Mouse (Mus musculus) frontal cortex, adult 2 months (tissue): ENCODE measurements around the gene Gcc1. TPM values are rescaled to one million over a fixed set of nuclear protein-coding genes. Genes with fewer than 3 reads are reported as not detected.

Experiments
- DNase-seq, 2 experiments: peaks; one replicate each; pipeline ENCODE4 v3.0.0; 2022; ENCODE audit warnings: low spot score in 1 of 2; ENCODE audit errors: extremely low spot score in 1 of 2
- polyA plus RNA-seq: library from polyadenylated mRNA; depleted of rRNA; stranded (reverse); fragments of >200 nt; gene quantifications from 2 replicates; pipeline ENCODE4 v1.2.3, GENCODE M21; 2012

Gcc1 gene
- polyA plus RNA-seq, 1 experiment: 9.0 TPM

GRCm38 (mm10) chr6:28422651-28423290, 5.4 kb downstream of the Gcc1 start:
- peak in 1 of 2 experiments; percentile 33 for DNase-seq

- DNase-seq: peak; percentile 90 to 97
These were observed 6.7 kb downstream of the Gcc1 start for GRCm38 (mm10) chr6:28421469-28422000.

GRCm38 (mm10) chr6:28420865-28421264, 7.3 kb downstream of the Gcc1 start:
- no peak for DNase-seq

GRCm38 (mm10) chr6:28420361-28420760, 7.8 kb downstream of the Gcc1 start:
- no peak for DNase-seq

DNA sequence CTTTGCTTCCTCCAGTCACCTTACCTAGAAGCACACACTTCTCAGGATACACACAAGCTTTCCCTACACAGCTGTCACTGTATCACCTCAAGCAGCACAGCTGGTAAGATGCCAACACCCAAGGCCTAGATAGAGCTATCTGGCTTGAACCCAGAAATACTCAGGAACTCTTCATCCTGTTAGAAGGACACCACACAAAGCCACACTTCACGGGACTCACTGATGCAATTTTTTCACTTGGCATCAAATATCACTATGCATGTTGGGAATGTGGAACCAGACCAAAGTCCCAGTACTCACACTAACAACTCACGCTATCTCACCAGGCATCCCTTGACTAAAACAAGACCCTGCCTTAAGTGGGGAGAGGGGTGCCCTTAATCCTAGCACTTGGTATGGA, 8.5 kb downstream of the Gcc1 start:
- DNase-seq: no peak

DNA sequence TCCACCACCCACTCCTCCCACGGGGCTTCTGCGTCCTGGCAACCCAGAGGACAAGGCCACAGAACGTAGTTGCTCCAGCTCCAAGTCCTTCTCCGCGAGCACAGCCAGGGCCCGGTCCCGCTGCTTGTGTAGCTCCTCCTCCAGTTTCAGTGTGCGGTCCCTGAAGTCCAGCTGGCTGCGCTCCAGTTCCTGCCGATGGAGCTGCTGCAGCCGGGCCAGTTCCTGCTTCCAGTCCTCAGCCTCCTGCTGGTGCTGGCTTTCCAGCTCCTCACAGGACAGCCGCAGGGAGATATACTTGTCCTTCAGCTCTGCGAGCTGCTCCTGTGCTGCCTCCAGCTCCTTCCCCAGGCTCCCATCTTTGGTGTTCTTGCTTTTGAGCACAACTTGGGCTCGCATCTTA, 9.7 kb downstream of the Gcc1 start:
- peak in 1 of 2 experiments; percentile 42 for DNase-seq

DNA sequence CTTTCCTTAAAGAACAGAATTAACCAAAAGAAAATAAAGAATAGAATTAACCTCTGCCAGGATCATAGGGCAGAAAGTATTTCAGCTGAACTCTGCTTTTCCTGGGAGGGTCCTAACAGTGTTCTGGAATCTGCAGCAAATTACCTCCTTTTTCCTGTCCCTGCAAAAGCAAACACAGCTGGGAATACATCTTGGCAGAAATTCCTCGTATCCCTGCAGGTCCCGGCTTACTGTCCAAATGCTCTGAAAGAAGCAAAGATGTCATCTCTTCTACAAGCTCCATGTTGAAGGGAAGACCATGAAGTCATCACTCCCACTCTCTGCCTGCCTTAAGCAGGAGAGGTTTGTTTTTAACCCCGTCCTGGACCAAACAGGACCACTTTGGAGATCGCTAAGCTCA, 11.2 kb downstream of the Gcc1 start:
- DNase-seq: no peak

DNA sequence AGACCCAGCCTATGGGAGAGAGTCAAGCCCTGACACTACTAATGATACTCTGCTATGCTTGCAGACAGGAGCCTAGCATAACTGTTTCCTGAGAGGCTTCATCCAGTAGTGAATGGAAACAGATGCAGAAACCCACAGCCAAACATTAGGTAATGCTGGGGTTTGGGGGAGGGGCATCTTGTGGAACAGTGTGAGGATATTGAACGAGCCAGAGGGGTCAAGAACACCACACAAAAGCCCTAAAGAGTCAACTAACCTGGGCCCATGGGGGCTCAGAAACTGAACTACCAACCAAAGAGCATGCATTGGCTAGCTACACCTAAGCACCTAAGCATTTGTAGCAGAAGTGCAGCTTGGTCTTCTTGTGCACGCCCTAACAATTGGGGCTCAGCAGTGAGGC, 17.0 kb downstream of the Gcc1 start:
- DNase-seq: no peak

DNA sequence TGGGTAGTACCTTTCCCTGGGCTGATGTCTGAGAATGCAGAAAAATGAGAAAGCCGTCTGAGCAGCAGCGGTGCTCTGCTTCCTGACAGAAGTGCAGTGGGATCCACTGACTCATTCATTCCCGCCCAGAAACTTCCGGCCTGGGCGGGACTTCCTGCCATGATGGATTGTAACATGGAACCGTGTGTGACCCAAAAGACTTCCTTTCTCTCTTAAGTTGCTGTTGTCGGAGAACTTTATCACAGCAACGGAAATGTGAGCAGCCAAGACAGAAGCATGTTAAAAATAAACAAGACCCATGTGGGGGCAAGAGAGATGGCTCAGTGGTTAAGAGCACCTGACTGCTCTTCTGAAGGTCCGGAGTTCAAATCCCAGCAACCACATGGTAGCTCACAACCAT, 18.1 kb downstream of the Gcc1 start:
- DNase-seq: no peak

GRCm38 (mm10) chr6:28399791-28400190, 28.4 kb downstream of the Gcc1 start:
- DNase-seq: no peak

GRCm38 (mm10) chr6:28398726-28399125, 29.5 kb downstream of the Gcc1 start:
- DNase-seq: no peak

- DNase-seq: no peak
These were observed 30.4 kb downstream of the Gcc1 start, which contains the start of gene Zfp800 for GRCm38 (mm10) chr6:28397681-28398203. Gene Zfp800 (minus strand): TSS chr6:28398005.

- no peak for DNase-seq
These were observed 31.2 kb downstream of the Gcc1 start for GRCm38 (mm10) chr6:28396853-28397457.

DNA sequence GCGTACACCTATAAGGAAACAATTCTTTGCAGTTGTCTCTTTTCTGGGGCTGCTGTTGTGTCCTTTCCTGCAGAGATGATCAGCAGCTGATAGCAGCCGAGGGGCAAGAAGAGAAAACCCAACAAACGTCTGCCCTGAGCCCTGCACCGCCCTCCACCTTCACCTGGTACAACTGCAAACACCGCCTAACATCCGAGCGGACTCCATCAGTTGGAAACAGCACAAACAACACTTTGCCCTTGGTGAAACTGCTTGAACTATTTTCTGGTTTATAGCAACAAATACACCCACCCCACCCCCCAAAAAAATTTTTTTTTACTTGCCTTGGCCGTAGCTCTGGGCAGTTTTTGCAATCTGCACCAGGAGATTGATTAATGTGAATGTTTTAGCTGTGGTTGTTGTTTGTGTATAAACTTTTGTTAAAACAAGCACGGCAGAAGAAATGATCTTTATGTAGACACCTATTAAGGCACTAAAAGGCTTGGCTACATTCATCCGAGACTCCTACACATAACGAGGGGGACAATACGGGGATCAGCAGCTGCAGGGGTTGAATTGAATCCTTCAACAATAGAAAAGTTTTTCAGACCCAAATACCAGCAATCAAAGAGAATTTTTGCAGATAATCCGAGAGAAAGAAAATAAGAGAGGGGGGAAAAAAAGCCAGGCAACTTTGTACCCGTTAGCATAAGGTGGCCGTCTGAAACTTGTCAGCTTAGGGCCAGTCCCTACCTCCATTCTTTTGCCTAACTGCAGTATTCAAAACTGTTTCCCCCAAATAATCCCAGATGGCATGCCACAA, 31.9 kb downstream of the Gcc1 start:
- DNase-seq: no peak

DNA sequence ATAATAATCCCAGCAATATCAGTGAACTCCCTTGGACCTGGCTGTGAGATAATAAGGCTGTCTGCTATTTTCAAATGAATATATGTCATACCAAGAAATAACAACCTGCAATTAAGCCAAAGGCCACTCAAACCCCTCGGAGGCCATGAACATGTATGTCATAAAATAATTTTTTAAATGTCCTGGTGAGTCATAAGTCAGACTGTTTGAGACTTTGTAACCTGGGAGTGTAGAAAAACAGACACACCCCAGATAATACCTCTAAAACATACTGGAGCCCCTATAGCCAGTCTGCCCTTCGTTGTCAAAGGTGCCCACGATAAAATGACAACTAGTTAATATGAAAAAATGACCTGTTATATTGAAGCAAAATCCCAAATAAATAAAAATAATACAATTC, 39.2 kb downstream of the Gcc1 start:
- no peak for DNase-seq

GRCm38 (mm10) chr6:28385169-28385568, 43.0 kb downstream of the Gcc1 start:
- DNase-seq: no peak

GRCm38 (mm10) chr6:28381983-28382382, 46.2 kb downstream of the Gcc1 start:
- peak in 1 of 2 experiments; percentile 40 for DNase-seq

DNA sequence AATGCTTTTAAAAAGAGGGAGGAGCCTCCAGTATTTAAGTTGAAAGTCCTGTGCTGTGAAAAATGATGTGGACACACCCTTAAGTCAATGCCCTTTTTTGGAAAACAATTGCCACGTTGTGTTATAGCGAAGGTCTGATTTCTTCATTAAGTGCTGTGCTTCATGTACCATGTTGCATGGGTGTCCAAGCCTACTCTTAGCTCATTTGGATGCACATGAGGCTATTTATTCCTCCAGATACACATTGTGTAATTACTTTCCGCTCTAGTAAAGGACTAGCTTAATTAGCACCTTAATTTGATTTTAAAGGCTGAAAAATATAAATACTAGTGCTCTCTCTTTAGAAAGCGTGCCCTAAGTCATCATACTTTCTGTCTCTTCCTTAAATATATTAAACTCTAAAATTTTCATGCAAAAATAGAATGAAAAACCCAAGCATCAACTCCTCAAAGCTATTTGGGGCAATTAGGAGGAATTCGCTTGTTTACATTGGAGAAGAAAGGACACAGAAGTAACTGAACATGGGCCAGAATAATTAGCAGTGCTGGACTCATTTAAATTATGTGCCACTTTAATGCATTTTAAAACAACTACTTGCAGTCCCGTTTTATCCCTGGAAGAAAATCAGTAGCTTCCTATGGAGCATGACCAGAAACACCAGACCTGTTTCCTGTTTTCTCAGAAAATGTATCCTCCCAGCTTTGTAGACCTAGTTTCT, 58.1 kb downstream of the Gcc1 start:
- no peak for DNase-seq

GRCm38 (mm10) chr6:28367575-28367974, 60.6 kb downstream of the Gcc1 start:
- no peak for DNase-seq
